Mouse (Mus musculus): Measurements from ENCODE around the gene Caprin1.
A peak's percentile ranks its signal among the peaks of the same experiment; 100 is the strongest.

Gene Caprin1

DNA sequence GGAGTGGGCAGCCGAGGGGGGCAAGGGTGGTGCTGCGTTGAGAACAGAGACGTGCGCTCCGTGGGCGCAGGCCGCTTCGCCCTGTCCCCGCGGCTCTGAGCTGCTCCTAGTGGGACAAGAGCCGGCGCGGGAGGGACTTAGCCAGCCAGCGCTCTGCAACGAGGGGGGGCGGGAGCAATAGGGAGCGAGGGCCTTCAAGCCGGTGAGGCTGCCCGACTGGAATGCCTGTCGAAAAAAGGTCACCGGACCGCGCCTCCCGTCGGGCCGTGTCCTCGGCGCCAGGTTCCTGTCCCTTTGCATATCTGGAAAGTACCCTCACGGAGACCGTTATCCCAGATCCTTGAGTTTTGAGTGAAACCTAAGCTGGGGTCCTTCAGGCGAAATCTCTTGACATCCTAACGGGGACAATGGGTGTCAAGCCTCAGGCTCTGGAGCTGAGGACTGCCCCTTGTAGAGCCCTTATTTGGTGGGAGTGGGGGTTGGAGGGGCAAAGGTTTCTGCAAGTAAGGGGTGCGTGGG is at the start of gene Caprin1:
TSS of gene Caprin1 (minus strand) at position 159 of the 519 bp plus-strand sequence.
- DNase-seq (ENCODE audit: low read depth), result peak; percentile 89

DNA sequence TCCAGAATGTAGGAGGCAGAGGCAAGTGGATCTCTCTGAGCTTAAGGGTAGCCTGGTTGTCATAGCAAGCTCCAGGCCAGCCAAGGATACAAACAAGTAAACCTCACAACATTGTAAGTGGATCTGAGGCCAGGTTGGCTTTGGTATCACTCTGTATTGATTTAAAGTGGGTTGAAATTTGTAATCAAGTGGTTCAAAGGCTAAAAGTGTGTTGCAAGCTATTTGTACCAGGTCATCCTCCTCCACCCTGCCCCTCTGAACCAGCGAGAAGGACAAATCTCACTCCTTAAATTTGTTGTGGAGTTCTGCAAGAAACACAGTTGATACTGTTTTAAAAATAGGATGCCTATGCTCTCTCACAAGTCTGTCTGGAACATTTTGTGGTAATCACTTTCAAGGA is 49.4 kb upstream of the Caprin1 start:
- DNase-seq (ENCODE audit: low read depth), result no peak

DNA sequence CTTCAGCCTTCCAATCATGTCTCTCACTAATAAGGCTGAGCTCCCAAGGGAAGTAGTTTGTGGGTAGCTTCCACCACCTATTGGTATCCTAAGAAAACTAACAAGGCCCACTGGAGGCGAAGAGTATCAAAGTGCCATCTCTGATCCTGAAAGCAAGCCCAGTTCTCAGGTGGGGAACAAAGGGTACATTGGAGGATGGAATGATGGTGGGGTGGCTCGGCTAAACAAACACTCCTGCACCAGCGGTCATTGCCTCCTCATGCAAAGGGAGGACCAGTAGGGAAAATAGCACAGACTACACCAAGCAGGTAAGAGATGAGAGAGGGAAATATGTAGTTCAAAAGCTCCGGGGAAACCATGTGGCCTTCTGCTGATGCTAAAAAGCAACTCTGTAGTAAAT is 48.8 kb upstream of the Caprin1 start:
- no peak for DNase-seq (ENCODE audit: low read depth)

DNA sequence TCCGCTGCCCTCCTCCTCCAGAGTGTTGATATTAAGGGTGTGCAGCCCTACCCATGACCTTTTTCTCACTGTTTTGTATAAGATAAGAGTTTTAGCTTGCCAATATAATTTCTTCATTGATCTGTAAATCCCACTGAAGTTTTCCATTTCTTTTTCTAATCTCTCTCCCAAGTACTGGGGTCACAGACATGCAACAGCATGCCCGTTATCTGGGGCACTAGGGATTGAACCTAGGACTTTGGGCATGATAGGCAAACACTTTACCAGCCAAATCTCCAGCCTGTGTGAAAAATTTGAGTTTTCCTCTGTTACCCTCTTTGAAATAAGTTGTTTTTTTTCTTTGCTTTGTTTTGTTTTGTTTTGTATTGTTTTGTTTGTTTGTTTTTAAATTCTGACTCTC is 46.6 kb upstream of the Caprin1 start:
- DNase-seq (ENCODE audit: low read depth), result no peak

DNA sequence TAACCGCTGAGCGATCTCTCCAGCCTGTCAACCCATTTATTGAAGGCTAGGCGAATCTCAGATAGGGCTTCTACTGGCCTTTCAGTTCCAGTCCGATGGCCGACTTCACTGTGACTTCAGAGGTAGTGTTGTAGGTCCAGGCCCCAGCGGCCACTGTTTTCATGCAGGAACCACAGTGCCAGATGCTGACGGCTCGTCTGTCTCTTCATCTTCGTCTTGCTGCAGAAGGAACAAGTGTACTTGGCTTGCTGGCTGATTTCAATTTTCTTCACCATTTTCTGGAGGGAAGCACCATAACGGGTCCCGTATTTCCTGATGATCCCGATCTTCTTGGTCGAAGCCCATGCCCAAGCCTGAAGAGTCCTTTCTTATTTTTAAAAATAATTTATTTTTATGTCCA is 45.9 kb upstream of the Caprin1 start:
- no peak for DNase-seq (ENCODE audit: low read depth)

DNA sequence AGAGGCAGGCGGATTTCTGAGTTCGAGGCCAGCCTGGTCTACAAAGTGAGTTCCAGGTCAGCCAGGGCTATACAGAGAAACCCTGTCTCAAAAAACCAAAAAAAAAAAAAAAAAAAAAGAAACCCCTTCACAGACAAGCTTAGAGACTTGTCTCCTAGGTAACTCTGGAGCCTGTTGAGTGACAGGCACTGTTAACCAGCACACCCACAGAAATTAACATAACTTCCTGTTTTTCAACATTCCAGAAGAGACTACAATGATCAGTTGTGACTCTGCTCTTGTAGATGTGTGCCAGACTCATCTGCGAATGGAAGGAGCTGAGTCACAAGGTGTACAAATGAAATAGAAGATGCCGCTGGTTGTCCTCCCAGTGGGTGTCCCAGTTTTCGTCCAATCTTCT is 44.9 kb upstream of the Caprin1 start:
- no peak for DNase-seq (ENCODE audit: low read depth)

DNA sequence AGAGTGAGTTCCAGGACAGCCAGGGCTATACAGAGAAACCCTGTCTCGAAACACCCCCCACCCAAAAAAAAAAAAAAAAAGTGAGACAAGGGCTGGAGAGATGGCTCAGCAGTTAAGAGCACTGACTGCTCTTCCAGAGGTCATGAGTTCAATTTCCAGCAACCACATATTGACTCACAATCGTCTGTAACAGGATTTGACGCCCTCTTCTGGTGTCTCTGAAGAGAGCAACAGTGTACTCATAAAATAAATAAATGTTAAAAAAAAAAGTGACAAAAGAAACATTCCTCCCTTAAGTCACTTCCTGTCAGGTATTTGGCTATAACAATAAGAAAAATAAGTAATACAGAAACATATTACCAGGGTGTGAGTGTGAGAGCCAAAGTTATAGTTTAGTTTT is 41.0 kb upstream of the Caprin1 start:
- DNase-seq (ENCODE audit: low read depth), result no peak

DNA sequence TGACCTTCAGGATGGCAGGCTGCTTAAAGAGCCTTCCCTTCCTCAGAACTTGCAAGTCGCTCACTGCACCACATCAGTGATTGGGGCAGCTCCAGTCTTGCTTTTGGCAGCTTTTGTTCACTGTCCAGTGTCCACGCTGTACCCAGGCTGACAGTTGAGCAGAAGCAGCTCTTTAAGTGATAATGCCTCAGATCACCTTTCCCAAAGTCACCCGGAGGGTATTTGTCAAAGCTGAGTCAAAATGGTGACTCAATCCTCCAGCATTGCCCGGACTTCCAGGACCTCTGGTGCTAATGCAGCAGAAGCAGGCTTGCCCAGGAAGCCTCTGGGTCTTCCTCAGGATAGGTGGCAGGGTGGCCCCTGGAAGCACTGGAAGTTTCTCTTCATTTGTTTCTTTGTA is 39.7 kb upstream of the Caprin1 start:
- DNase-seq (ENCODE audit: low read depth), result no peak

DNA sequence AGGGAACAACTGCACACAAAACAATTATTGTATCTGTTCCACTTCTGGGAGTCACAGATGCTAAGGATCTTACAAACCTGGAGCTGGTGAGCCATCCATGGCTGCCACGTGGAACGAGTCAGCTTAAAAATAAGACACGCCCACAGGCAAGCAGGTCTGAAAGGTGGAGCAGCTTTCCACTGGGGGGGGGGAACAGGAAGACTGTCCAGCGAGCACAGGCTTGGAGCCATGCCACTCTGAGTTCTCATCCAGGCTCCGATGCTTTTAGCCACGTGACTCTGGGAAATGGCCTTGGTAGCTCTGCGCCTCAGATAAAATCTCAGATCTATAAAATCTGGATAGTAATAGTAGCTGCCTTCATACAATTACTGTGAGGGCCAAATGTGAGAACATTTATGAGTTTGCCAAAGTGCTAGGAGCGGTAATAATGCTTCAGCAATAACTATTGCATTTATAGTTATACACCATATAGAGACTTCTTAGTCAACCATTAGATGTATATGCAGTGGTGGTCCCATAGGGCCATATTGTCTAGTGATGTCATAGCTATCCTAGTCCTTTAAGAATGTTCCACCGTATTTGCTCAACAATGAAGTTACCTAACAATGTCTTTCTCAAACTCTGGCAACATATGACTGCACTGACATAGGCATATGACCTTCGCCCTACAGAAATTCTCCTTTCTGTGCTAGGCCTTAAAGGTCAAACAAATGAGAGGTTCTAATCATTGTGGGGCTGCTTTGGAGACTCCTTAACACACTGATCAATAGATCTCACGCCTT is 38.4 kb upstream of the Caprin1 start:
- DNase-seq (ENCODE audit: low read depth), result no peak

DNA sequence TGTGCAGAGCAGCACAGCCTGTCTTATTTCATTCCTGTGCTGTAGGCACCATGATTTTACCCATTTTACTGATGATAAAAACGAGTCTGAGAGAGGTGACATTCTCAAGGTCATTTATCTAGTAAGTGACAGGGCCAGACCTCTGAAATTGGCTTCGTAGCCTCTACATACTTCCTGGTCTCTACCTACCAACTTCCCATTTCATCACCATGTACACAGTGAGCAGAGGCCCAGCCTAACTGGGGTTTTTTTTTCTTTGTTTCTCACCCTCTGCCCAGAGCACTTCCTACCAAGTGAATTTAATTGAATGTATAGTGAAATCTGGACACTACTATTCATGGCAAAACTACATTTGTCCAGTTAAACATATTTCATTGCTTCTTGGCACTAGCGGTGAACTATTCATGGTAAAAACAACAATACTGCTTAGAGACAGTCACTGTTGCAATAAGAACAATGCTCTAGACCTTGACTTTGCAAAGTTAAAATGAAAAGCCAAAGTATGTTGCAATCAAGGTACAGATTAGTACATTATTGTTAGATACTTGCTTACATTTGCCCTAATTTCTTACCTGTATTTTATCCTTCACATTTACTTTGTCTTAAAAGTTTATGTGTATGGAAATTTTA is 36.5 kb upstream of the Caprin1 start:
- no peak for DNase-seq (ENCODE audit: low read depth)

DNA sequence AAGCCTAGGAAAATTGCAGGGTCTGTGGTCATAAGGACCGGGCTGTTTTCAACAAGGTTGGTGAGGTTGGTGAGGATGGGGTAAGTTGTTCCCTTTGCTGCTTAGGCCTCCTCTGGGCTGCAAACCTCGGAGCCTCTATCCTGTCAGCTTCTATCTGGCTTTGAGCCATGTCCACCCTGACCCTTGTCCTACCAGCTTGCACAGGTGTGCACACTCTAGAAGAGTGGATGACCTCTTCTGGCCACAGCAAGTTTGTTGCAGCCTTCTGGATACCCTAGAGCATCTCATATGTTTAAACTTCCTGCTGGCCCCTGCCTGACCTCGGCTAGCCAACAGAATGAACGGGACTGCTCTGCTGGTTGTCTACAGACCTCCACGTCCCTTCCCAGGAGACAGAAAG is 35.5 kb upstream of the Caprin1 start:
- DNase-seq (ENCODE audit: low read depth), result no peak

DNA sequence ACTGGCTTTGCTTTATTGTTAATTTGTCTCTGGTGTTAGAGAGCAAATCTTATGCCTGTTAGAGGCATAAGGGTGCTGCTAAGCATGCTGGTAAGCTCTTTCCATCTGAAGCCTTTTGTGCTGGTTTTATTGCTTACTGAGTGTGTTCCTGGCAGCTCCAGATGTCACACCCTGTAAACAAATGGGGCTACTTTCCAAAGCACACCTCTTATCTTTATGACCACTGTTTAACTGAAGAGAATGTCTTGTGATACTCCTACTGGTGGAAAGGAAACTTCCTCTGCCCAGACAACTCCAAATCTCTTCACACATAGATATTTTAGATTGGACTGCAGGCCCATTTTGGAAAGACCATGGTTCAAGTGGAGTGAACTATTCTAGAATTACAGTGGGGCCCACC is 31.5 kb upstream of the Caprin1 start:
- no peak for DNase-seq (ENCODE audit: low read depth)

DNA sequence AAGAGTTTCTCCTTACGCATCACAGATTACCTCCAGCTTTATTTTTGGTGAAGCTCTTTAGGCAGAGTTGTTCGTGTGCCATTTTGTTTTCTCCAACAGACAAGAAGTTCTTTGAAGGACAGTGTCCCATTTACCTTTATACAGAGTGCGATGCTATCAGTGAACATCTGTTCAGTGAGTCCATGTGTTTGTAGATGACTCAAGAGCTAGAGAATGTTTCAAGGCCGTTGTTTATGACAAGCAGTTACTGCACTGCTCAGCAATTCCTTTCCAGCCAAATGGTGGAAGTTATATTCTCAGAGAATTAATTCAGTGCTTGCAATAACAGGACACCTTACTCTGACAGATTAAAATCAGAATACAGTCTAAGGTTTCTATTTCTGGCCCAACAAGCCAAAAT is 27.5 kb upstream of the Caprin1 start:
- peak; percentile 21 for DNase-seq (ENCODE audit: low read depth)

DNA sequence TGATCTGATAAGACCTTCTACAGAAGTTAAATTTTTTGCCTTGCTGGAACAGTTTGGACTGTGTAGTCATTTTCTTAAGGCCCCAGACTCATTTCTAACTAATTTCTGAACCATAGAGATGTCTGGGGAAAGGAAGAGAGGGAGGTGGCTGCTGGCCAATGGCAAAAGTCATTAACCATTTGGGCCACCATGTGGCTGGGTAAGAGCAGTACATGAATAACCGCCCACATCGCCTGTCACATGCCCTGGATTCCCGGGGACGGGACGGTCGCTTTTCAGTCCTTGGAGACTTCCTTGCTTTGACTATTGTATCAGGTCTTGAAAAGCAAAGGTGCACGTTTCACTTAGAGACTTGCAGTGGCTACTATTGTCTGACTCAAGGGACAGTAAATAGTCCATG is 25.1 kb upstream of the Caprin1 start:
- no peak for DNase-seq (ENCODE audit: low read depth)

DNA sequence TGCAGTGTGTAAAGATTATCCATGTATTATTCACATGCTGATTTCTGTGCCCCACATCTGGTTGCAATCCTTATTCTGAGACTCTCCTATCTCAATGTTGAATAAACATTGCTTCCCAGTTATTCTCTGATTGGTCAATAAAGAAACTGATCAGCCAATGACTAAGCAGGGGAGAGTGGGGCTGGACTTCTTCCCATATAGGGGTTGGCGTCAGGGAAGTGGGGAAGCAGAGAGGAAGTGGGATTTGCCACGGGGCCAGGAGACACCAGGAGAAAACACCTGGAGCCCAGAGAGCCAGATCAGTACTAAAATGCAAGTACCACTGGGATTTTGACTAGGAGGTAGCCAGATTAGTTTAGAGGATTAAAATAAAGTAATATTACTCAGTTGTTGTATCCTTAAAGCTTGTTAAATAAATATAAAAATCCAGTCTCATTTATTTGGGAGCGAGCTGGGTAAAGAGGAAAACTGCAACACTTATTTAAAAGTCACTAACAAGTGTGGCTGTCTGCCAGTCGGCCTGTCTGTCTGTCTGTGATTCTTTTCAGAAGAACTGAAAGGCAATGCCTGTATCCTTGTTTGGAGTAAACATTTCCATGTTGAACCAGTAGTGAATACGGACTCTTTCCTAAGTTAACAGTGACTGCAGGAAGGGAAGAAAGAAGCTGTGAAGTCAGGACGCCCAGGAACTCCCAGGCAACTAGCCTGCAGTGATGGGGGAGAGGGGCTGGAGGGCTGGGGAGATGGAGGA is 19.9 kb upstream of the Caprin1 start:
- DNase-seq (ENCODE audit: low read depth), result no peak

DNA sequence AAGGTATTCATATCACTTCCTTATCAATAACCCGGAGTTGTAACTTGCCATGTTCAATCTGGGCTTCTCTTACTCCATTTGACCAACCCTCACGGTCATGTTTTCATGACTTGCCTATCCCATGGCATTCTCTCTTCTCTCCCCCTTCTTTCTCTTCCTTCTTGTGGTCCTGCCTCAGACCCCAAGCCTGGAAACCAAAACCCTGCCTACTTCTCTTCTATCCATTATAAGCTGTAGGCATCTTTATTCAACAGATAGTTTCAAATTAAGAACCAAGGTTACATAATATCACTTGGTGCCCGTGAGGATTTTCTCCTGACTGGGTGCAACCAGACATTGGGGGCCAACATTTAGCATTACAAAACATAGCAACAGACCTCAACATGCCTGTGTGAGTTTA is 18.5 kb upstream of the Caprin1 start:
- no peak for DNase-seq (ENCODE audit: low read depth)

DNA sequence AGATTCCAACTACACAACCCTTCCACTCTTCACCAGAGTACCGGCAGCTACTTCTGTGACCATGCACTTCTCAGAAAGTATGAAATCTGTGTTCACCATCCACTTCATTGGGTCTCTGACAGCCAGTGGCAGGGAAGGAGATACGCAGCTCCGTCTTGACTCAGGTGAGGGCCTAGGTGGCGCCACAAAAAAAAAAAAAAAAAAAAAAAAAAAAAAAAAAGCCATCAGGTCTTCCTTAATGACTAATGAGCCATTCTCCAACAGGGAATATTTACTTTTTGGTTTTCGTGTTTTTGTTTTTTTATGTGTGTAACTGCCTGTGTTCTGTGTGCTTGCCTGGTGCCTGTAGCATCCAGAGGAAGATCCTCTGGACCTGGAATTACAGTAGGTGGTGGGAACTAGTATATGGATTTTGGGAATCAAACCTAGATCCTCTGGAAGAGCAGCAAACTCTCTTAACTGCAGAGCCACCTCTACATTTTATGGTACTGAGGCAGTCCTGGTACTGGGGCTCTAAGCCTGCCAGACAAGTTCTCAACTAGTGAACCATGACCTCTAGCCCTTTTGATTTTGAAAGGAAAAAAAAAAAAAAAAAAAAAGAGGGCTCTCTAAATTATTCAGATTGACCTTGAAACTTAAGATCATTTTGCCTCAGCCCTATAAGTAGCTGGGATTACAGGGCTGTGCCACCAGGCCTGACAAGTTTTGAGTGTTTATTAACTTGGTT is 14.2 kb upstream of the Caprin1 start:
- no peak for DNase-seq (ENCODE audit: low read depth)

DNA sequence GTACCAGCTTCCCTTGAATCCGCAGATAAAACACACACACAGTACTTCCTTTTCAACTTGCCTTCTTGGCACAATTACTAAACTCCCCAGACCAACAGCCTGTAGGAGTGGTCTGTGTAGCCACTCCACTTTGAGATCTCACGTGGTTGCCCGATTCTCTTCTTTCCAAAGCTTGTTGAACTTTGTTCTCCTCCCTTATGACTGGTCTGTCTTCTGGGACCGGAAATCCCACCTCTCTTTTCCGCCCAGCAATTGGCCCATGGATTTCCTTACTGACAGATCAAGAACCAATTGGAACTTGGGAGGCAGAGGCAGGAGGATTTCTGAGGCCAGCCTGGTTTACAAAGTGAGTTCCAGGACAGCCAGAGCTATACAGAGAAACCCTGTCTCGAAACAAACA is 13.0 kb upstream of the Caprin1 start:
- no peak for DNase-seq (ENCODE audit: low read depth)

DNA sequence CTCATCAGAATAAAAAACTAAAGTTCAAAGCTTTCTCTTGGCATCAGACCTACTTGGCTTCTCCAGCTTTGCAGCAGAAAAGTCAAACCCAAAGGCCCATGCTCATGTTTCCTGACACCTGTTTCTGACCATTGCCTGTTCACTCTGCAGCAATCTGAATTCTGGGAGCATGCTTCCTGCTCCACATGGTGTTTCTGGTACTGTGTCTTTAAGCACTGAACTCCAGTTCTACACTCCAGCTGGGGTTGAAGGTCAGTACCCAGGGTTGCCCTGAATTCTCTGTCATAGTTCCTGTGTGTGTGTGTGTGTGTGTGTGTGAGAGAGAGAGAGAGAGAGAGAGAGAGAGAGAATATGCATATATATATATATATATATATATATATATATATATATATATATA is 11.0 kb upstream of the Caprin1 start:
- DNase-seq (ENCODE audit: low read depth), result no peak

DNA sequence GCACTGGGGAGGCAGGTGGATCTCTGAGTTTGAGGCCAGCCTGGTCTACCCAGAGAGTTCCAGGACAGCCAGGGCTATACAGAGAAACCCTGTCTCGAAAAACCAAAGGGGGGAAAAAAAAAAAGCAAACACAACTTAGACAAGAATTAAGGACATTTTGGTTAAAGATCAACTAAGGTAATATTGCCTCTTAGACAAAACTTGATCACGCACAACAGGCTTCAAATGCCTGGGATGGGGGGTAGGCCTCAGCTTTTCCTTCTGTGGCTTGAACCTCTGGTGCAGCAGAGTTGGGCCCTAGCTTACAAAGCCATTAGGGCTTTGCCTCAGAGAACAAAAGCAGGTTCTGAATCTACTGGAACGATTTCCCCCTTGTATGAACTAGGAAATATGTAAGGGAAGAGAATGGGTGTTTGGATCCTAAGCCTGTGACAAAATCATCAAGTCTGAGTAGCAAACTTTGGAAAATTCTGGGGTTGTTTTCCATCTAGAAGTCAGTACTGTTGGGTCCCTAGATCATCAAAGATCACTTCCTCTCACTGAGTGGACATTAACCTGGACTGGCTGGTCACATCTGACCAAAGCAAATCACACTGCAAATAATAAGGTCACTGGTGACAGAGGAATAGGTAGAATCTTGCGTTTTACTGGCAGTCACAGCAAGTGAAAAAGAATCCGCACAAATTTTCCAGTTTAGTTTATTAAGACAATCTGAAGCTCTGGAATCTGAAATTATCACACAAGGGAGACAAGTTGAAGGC is 6.5 kb upstream of the Caprin1 start:
- DNase-seq (ENCODE audit: low read depth), result no peak

DNA sequence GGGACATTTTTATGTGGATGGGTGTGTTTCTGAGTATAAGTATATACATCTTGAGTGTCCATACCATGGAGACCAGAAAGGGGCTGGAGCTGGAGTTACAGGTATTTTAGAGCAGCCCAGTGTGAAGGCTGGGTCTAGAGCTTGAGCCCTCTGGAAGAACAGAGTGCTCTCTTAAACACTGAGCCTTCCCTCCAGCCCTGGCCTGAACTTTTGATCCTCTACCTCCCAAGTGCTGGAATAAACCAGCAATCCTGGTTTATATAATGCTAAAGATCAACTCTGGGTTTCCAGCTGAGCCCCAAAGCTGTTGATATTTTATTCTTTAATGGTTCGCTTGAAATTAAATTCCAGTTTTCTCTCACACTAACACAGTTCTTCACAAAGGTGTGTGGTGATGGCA is 5.0 kb upstream of the Caprin1 start:
- DNase-seq (ENCODE audit: low read depth), result no peak
